Mouse (Mus musculus) kidney, adult 2 months (tissue): ENCODE data around the gene Gm5741. TPM values are rescaled to one million over a fixed set of nuclear protein-coding genes. Genes with fewer than 3 reads are reported as not detected.
A peak's percentile ranks its signal among the peaks of the same experiment; 100 is the strongest.

Source experiments
- DNase-seq: peaks from one replicate; pipeline ENCODE4 v3.0.0; 2021
- H3K27ac ChIP-seq: fragments of 200-500 bp; 2 replicates; pipeline ENCODE4 v1.5.1; 2012; ENCODE audit warnings: low read depth, low read length, control low read depth, inconsistent platforms; ENCODE audit not compliant: insufficient read depth
- H3K27me3 ChIP-seq: fragments of 200-500 bp; replicated peaks from 2 replicates; pipeline ENCODE4 v1.6.1; 2012; ENCODE audit warnings: mild to moderate bottlenecking, moderate library complexity, low read length, inconsistent platforms; ENCODE audit not compliant: control insufficient read depth, insufficient read depth
- H3K36me3 ChIP-seq: fragments of 200-500 bp; 2 replicates; pipeline ENCODE4 v1.6.1; 2012; ENCODE audit warnings: mild to moderate bottlenecking, moderate library complexity, low read length, inconsistent platforms; ENCODE audit not compliant: control insufficient read depth, insufficient read depth
- H3K4me1 ChIP-seq: fragments of 200-500 bp; 2 replicates; pipeline ENCODE4 v1.6.1; 2011; ENCODE audit warnings: low read length; ENCODE audit not compliant: control insufficient read depth, insufficient read depth
- H3K4me3 ChIP-seq: fragments of 200-500 bp; 2 replicates; pipeline ENCODE4 v1.5.1; 2011; ENCODE audit warnings: mild to moderate bottlenecking, low read depth, low read length, control low read depth; ENCODE audit not compliant: insufficient read depth
- CTCF ChIP-seq: fragments of 200-500 bp; conservative IDR thresholded peaks from 2 replicates; pipeline ENCODE4 v1.5.1; 2011; ENCODE audit warnings: low read depth, mild to moderate bottlenecking, control low read depth, low read length, moderate library complexity, mixed read lengths; ENCODE audit not compliant: insufficient read depth, insufficient read length
- POLR2A ChIP-seq: fragments of 200-500 bp; IDR thresholded peaks from one replicate; pipeline ENCODE4 v1.6.1; 2011; ENCODE audit warnings: low read depth, low read length, control low read depth
- WGBS: fragments of 180-500 bp; shearing (Covaris S2); methylation state at CpG from one replicate; pipeline ENCODE4 v1.1.7; 2018; 5-methylcytosine and 5-hydroxymethylcytosine counted together
- polyA plus RNA-seq: library from polyadenylated mRNA; depleted of rRNA; stranded (reverse); fragments of >200 nt; gene quantifications from 2 replicates; pipeline ENCODE4 v1.2.3, GENCODE M21; 2012; rRNA removed

Gene Gm5741
- polyA plus RNA-seq, 1 experiment, result 0.91 TPM

DNA sequence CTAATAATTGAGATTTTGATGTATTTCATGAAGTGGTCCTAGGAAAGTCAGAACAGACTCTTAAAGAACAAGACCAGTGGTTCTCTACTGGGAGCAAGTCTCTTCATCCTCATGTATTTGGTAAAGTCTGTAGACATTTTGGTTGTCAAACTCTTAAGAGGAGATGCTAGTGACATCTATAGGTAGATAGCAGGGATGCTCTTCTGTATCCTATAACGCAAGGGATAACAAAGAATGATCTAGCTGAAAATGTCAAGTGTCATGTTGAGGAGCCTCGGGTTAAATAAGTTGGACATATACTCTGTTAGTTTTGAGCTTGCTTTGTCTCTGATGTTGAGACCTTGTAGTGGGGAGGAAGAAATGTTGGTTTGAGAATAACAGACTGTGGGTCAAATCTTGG lies 39.9 kb downstream of the Gm5741 start:
- WGBS, result 5% methylated on average over 2 of the region's 2 CpGs
- DNase-seq, result no peak
- Histone ChIP-seq H3K27ac (no peak overlapping the region), H3K4me1 (peaks cover 34% of the 10 kb centered on the region), H3K27me3 (no peaks in the 10 kb centered on the region), H3K4me3 (no peak overlapping the region; the same call in 1 of the 2 replicates), H3K36me3 (no peaks in the 10 kb centered on the region; the same call in 1 of the 2 replicates)
- TF ChIP-seq POLR2A, result no peak
- no peak for TF ChIP-seq CTCF

DNA sequence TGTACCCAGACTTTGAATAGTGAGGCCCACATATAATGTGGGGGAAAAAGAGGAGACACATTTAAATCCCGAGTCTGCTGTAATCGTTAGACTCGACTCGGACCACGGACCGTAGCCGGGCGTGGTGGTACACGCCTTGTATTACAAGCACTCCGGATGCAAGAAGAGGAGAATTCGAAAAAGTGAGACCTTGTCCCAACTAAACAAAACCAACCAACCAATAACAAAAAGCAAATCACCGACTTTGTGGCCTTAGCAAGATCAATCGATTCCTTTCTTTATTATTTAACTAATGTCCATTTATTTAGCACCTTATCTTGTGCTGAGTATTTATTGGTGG lies 40.3 kb downstream of the Gm5741 start:
- TF ChIP-seq CTCF, result no peak
- no peak for TF ChIP-seq POLR2A
- Histone ChIP-seq H3K27me3 (no peaks in the 10 kb centered on the region), H3K36me3 (no peaks in the 10 kb centered on the region; the same call in 1 of the 2 replicates), H3K4me1 (peaks cover 32% of the 10 kb centered on the region), H3K4me3 (peak overlapping the region; percentile 91), H3K27ac (peak overlapping the region; percentile 48; the same call in 1 of the 2 replicates)
- WGBS, result under 1% methylated on average over 13 of the region's 13 CpGs
- no peak for DNase-seq

DNA sequence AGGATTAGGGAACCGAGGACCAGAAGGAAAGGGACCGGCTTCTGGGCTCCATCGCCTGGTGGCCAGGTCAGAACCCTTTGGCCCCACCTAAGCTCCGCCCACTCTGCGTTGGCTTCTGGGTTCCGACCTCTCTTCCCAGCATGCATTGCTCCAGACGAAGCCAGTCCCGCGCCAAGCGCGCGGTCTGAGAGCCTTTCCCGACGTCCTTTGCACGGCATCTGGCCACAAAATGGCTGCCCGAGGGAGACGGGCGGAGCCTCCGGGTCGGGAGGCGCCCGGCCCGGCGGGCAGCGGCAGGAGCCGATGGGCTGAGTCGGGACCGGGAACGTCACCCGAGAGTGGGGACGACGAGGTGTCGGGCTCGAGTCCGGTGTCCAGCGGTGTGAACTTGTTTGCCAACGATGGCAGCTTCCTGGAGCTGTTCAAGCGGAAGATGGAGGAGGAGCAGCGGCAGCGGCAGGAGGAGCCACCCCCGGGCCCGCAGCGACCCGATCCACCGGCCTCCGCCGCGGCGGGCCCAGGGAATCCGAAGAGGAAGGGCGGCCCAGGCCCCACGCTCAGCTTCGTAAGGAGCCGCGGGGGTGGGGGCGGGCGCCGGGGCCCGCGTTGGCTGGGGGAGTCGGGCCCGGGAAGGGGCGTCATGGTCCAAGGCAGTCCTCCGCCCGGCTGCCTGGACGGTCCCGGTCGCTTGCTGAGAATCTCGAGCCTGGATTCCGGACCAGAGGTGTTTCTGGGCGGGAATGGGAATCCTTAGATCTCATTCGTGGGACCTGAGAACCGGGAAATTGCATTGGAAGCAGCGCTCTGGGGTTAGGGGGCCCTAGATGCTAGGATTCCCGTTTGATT lies 40.9 kb downstream of the Gm5741 start, which contains the start of gene Trir:
Gene Trir, plus strand, starts transcription at position 154 of the 846 bp plus-strand sequence.
- Histone ChIP-seq H3K27ac (peak within 1 kb of the TSS; percentile 95), H3K36me3 (no peaks in the 10 kb centered on the region; the same call in 1 of the 2 replicates), H3K4me3 (peak within 1 kb of the TSS; percentile 91), H3K27me3 (no peaks in the 10 kb centered on the region), H3K4me1 (peaks cover 29% of the 10 kb centered on the region)
- peak; percentile 99 for DNase-seq
- TF ChIP-seq CTCF, result 0 out of 2 replicates have a peak, but pooled peaks have one; percentile 11
- TF ChIP-seq POLR2A, result peak; percentile 84
- WGBS, result under 1% methylated on average over 73 of the region's 75 CpGs

DNA sequence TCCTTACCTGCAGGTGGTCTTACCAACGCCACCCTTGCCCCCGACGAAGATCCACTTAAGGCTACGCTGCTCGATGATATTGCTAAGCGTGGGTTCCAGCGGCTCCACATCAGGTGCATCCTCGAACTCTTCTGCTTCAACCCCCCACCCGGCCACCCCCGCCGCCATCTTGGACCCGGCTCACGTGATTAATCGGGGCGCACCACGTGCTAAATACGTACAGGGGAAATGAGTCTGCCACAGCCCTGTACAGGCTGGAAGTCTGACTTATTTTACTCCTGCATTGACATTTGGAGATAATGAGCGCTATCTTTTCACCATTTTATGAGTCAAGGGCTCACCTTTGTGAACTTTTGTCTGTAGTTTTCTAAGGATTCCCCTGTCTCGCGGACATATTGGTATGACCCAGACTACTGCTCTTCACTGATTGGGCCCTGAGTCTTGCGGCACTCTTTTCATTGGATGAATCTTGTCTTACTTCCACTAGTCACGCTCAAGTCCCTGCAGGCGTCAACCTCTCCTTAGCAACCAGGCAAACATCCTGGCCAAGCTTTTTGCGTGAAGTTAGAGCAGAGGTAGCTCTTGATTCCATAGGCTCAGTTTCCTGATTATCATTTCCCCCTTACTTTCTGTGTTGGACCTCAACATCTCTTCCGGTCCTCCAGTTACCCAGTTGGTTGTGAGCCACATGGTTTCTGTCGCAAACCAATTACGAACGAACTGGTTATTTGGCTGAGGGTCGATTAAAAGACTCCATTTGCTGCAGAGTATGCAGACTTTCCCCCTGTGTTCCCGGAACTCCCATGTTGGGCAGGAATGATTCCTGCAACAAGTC lies 42.5 kb downstream of the Gm5741 start, which contains the start of gene Asna1:
Gene Asna1, minus strand, starts transcription at position 184 of the 835 bp plus-strand sequence.
- DNase-seq, result peak; percentile 95
- peak within 1 kb of the TSS; percentile 97 for H3K27ac ChIP-seq

DNA sequence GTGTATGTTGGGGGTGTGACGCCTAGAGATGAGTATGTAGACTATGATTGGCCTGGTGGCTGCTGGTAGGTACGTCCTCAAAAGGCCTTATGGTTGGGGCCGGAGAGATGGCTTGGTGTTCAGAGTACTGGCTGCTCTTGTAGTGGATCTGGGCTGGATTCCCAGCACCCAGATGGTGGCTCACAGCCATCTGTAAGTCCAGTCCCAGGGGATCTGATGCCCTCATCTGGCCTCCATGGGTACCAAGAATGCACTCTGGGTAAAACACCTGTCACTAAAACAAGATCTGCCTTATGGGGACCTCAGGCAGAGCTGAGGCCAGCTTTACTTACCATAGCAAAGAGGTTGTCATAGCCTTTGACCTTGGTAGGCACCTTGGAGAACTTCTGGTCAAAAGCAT lies 43.9 kb downstream of the Gm5741 start:
- Histone ChIP-seq H3K36me3 (no peaks in the 10 kb centered on the region; the same call in 1 of the 2 replicates), H3K27ac (no peak overlapping the region), H3K4me3 (0 out of 2 replicates have a peak overlapping the region, but pooled peaks have one; percentile 96), H3K27me3 (no peaks in the 10 kb centered on the region), H3K4me1 (peaks cover 19% of the 10 kb centered on the region)
- 93% methylated on average over 3 of the region's 3 CpGs for WGBS
- no peak for DNase-seq
- TF ChIP-seq POLR2A, result no peak

More for the DNA sequence above, 42.5 kb downstream of the Gm5741 start, which contains the start of gene Asna1:
- TF ChIP-seq POLR2A (peak; percentile 25), CTCF (no peak)
- 2% methylated on average over 30 of the region's 30 CpGs for WGBS
- Histone ChIP-seq H3K27me3 (no peaks in the 10 kb centered on the region), H3K36me3 (no peaks in the 10 kb centered on the region; the same call in 1 of the 2 replicates), H3K4me1 (peaks cover 23% of the 10 kb centered on the region), H3K4me3 (peak within 1 kb of the TSS; percentile 96)

DNA sequence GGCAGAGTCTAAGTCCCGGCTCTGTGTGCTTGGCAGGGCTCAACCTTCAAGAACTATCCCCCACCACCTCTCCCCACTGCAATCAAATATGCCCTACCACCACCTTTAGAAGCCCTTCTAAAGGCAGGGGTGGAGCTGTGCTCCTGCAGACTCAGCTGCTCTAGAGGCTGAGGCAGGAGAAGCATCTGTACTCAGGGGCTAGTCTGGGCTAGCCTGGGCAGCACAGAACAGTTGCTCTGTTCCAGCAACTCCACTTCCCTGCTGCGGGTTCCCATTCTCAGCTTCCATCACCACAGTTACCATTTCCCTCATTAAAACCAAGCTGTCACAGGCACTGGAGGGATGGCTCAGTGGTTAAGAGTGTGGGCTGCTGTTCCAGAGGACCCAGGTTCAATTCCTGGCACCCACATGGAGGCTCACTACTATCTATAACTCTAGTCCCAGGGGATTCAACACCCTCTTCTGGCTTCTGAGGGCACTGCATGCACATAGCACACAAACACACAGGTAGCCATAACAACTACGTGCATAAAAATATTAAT lies 46.2 kb downstream of the Gm5741 start:
- 93% methylated on average over 3 of the region's 3 CpGs for WGBS
- Histone ChIP-seq H3K27me3 (no peaks in the 10 kb centered on the region), H3K27ac (no peak overlapping the region), H3K4me3 (no peak overlapping the region), H3K36me3 (no peaks in the 10 kb centered on the region; the same call in 1 of the 2 replicates), H3K4me1 (peaks cover 11% of the 10 kb centered on the region)
- TF ChIP-seq POLR2A (no peak), CTCF (no peak)
- no peak for DNase-seq

Other genes with a start within 250 kb of the Gm5741 start
- 4.4 and 4.5 TPM in 2 replicates for gene Dand5, start 245.2 kb downstream of the Gm5741 start, polyA plus RNA-seq
- 24.2 and 41.0 TPM in 2 replicates for gene Gadd45gip1, start 236.5 kb downstream of the Gm5741 start, polyA plus RNA-seq
- 73.0 TPM in 2 replicates for gene Rad23a, start 227.3 kb downstream of the Gm5741 start, polyA plus RNA-seq
- 316 and 337 TPM in 2 replicates for gene Calr, start 221.0 kb downstream of the Gm5741 start, polyA plus RNA-seq
- 37.5 and 37.6 TPM in 2 replicates for gene Farsa, start 211.0 kb downstream of the Gm5741 start, polyA plus RNA-seq
- gene Syce2, start 195.9 kb downstream of the Gm5741 start, polyA plus RNA-seq, result 0.87 and 1.7 TPM in 2 replicates
- gene Gcdh, start 174.1 kb downstream of the Gm5741 start, polyA plus RNA-seq, result 700 TPM in 2 replicates
- gene Klf1, start 166.1 kb downstream of the Gm5741 start, polyA plus RNA-seq, result 3.2 and 6.0 TPM in 2 replicates
- 19.0 and 20.1 TPM in 2 replicates for gene Dnase2a, start 159.4 kb downstream of the Gm5741 start, polyA plus RNA-seq
- 0.18 and 0.38 TPM in 2 replicates for gene Mast1, start 130.6 kb downstream of the Gm5741 start, polyA plus RNA-seq
- not detected in 2 replicates for gene Rtbdn, start 121.0 kb downstream of the Gm5741 start, polyA plus RNA-seq
- gene Gm49661, start 98.5 kb downstream of the Gm5741 start, polyA plus RNA-seq, result not detected in 2 replicates
- gene Prdx2, start 98.4 kb downstream of the Gm5741 start, polyA plus RNA-seq, result 304 and 376 TPM in 2 replicates
- 29.4 and 34.4 TPM in 2 replicates for gene Rnaseh2a, start 98.2 kb downstream of the Gm5741 start, polyA plus RNA-seq
- gene Junb, start 89.3 kb downstream of the Gm5741 start, polyA plus RNA-seq, result 19.2 and 20.9 TPM in 2 replicates
- gene Hook2, start 77.4 kb downstream of the Gm5741 start, polyA plus RNA-seq, result 34.5 and 34.6 TPM in 2 replicates
- not detected in 2 replicates for gene Best2, start 53.5 kb downstream of the Gm5741 start, polyA plus RNA-seq
- 266 and 270 TPM in 2 replicates for gene Asna1, start 42.7 kb downstream of the Gm5741 start, polyA plus RNA-seq
- 103 and 111 TPM in 2 replicates for gene Trir, start 41.2 kb downstream of the Gm5741 start, polyA plus RNA-seq
- 36.1 and 45.0 TPM in 2 replicates for gene Tnpo2, start 31.1 kb downstream of the Gm5741 start, polyA plus RNA-seq
- gene Fbxw9, start 7.9 kb downstream of the Gm5741 start, polyA plus RNA-seq, result 32.6 and 39.6 TPM in 2 replicates
- gene Dhps, start 3.8 kb upstream of the Gm5741 start, polyA plus RNA-seq, result 26.0 and 30.8 TPM in 2 replicates
- gene Wdr83os, start 12.8 kb upstream of the Gm5741 start, polyA plus RNA-seq, result 141 and 157 TPM in 2 replicates
- 33.7 and 37.7 TPM in 2 replicates for gene Wdr83, start 13.3 kb upstream of the Gm5741 start, polyA plus RNA-seq
- gene Man2b1, start 15.3 kb upstream of the Gm5741 start, polyA plus RNA-seq, result 111 and 116 TPM in 2 replicates
- gene Zfp791, start 55.1 kb upstream of the Gm5741 start, polyA plus RNA-seq, result 0.76 and 0.84 TPM in 2 replicates
- not detected in 2 replicates for gene Cks1brt, start 83.9 kb upstream of the Gm5741 start, polyA plus RNA-seq
- gene Olfr371, start 158.0 kb upstream of the Gm5741 start, polyA plus RNA-seq, result not detected in 2 replicates
- 6.9 and 9.9 TPM in 2 replicates for gene Orc6, start 231.7 kb upstream of the Gm5741 start, polyA plus RNA-seq
- 26.0 and 33.3 TPM in 2 replicates for gene Vps35, start 231.8 kb upstream of the Gm5741 start, polyA plus RNA-seq